Mouse (Mus musculus): ENCODE measurements at regions not wholly inside any gene's neighbourhood (a gene's known extent, or its start where the extent isn't known, plus 50 kb on each side); places are given as distances from the start of the nearest gene placed in this dataset.
A peak's percentile ranks its signal among the peaks of the same experiment; 100 is the strongest.
"Not testable (repeated sequence)": the region's sequence is repeated elsewhere in the genome, so short reads cannot be mapped to it uniquely, and the experiment has no call there.

- not testable (repeated sequence) for DNase-seq
Measured at GRCm38 (mm10) chr17:13654606-13655005, 105.7 kb upstream of the Afdn start.

GRCm38 (mm10) chr17:13656065-13656464, 104.3 kb upstream of the Afdn start:
- no peak for DNase-seq

- DNase-seq, result peak in 1 of 2 experiments; percentile 33
Measured at GRCm38 (mm10) chr17:13656485-13657181, 103.7 kb upstream of the Afdn start.

- no peak for DNase-seq
Measured at GRCm38 (mm10) chr17:13657182-13657562, 103.2 kb upstream of the Afdn start.

GRCm38 (mm10) chr17:13657656-13658292, 102.6 kb upstream of the Afdn start:
- DNase-seq, result no peak

GRCm38 (mm10) chr17:13658321-13658978, 101.9 kb upstream of the Afdn start:
- no peak for DNase-seq

- peak; percentile 62 to 65 for DNase-seq
Measured at GRCm38 (mm10) chr17:13659103-13659502, 101.2 kb upstream of the Afdn start.

GRCm38 (mm10) chr17:13659943-13660342, 100.4 kb upstream of the Afdn start:
- DNase-seq, result no peak

GRCm38 (mm10) chr17:13661023-13661422, 99.3 kb upstream of the Afdn start:
- no peak for DNase-seq

- no peak for DNase-seq
Measured at GRCm38 (mm10) chr17:13662152-13662551, 98.2 kb upstream of the Afdn start.

Measured in kidney, postnatal 36 days (tissue).